Mouse (Mus musculus): Measurements from ENCODE around the gene Fitm2. TPM values are rescaled to one million over a fixed set of nuclear protein-coding genes. Genes with fewer than 3 reads are reported as not detected.
A peak's percentile ranks its signal among the peaks of the same experiment; 100 is the strongest.

The Fitm2 gene
- polyA plus RNA-seq, 1 experiment from 2014 or later, result 9.6 TPM

DNA sequence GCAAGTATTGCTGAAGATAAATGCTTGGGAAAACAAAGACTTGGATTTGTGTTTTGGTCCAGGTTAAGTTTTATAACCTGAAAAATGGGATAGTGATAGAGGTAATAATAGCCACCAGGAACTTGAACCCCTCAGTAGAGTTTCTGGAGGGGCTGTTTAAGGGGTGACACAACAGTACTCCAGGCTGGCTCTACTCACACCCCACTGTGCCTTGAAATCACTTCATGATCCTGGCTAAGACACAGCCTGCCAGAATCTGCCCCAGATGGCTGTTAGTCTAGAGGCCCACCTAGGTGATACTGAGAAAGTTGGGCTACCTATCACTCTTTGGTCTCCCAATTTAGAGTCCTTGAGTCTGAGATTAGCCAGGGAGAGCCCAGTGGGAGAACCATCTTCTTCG is 32.9 kb downstream of the Fitm2 start:
- Histone ChIP-seq H3K27me3 (ENCODE audit: control insufficient read depth, insufficient read depth, low read length) (no peaks in the 10 kb centered on the region), H3K27ac (ENCODE audit: low read depth, low read length) (no peak overlapping the region), H3K36me3 (ENCODE audit: control insufficient read depth, insufficient read depth, low read length) (no peaks in the 10 kb centered on the region), H3K4me3 (ENCODE audit: low read depth, low read length) (peak overlapping the region; percentile 55), H3K9ac (ENCODE audit: low read length) (no peak overlapping the region; the same call in 1 of the 2 replicates), H3K4me1 (ENCODE audit: control insufficient read depth, insufficient read depth, low read length) (peaks cover 4% of the 10 kb centered on the region; the same call in 1 of the 2 replicates), H3K4me2 (peak overlapping the region; percentile 81), H3K9me3 (ENCODE audit: control insufficient read depth, low read length) (no peaks in the 10 kb centered on the region)
- no peak for ATAC-seq (ENCODE audit: low FRiP score)
- DNase-seq (ENCODE audit: low spot score, missing footprints), result no peak
- WGBS, result 93% methylated on average over 1 of the region's 1 CpGs

DNA sequence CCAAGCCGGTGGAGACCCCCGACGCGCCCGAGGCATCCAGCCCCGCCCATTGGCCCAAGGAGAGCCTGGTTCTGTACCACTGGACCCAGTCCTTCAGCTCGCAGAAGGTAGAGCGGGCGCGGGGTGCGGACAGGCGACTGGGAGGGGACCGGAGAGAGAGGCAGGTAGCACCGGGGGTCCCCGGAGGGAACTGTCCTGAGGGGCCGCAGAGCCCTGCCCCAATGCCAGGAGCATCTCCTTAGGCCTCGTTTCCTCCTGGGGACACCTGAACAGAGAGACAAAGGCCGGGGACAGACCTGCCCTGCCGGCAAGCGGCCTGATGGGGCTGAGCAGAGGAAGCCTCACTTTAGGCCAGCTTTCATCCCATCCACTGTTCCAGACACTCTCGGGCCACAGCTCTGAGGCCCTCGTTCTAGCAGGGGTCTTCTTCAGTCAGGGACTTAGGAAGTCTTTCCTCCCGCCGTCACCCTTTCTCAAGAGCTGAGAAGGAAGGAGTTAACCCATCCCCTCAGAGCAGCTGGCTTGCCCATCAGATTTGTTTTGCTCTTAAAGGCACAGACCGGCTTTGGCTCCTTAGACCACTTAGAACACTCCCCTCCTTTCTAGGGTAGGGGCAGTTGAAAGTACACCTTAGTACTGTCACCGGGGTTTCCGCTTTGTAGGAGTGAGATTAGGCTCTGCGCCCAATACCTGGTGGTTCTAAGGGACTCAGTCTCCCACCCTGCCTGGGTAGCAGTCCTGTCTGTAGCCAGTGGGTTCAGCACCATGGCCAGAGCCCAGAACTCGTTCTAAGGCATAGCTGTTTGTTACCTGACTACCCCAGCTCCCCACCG is 33.6 kb downstream of the Fitm2 start:
- DNase-seq (ENCODE audit: low spot score, missing footprints) (peak; percentile 93), ATAC-seq (ENCODE audit: low FRiP score) (peak; percentile 67)
- WGBS, result 2% methylated on average over 28 of the region's 30 CpGs
- Histone ChIP-seq H3K4me1 (ENCODE audit: control insufficient read depth, insufficient read depth, low read length) (peaks cover 4% of the 10 kb centered on the region; the same call in 1 of the 2 replicates), H3K4me3 (ENCODE audit: low read depth, low read length) (peak overlapping the region; percentile 55), H3K4me2 (peak overlapping the region; percentile 81), H3K27me3 (ENCODE audit: control insufficient read depth, insufficient read depth, low read length) (no peaks in the 10 kb centered on the region), H3K27ac (ENCODE audit: low read depth, low read length) (peak overlapping the region; percentile 51; the same call in 1 of the 2 replicates), H3K36me3 (ENCODE audit: control insufficient read depth, insufficient read depth, low read length) (no peaks in the 10 kb centered on the region), H3K9me3 (ENCODE audit: control insufficient read depth, low read length) (no peaks in the 10 kb centered on the region), H3K9ac (ENCODE audit: low read length) (peak overlapping the region; percentile 83)

DNA sequence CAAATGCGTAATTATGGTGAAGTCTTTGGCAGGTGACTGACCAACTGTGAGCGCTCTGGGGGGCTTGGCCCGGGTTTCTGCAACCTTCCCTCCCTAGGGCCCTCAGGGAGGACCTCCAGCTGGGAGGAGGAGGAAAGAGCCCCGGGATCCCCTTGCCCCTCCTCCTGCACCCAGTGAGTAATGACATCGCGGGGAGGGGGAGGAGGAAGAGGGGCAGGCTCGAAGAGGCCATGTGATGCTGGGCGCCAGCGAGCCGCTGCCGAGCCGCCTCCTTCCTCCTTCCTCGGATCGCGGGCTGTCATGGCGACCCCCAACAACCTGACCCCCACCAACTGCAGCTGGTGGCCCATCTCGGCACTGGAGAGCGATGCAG is 34.2 kb downstream of the Fitm2 start, which contains the start of gene Gdap1l1:
Gdap1l1 (plus strand) TSS at position 231 of the 373 bp plus-strand sequence.
- WGBS, result 0% methylated on average over 16 of the region's 18 CpGs
- ATAC-seq (ENCODE audit: low FRiP score) (peak; percentile 86), DNase-seq (ENCODE audit: low spot score, missing footprints) (peak; percentile 92)
- Histone ChIP-seq H3K36me3 (ENCODE audit: control insufficient read depth, insufficient read depth, low read length) (no peaks in the 10 kb centered on the region), H3K9ac (ENCODE audit: low read length) (peak within 1 kb of the TSS; percentile 83), H3K4me3 (ENCODE audit: low read depth, low read length) (peak within 1 kb of the TSS; percentile 55), H3K9me3 (ENCODE audit: control insufficient read depth, low read length) (no peaks in the 10 kb centered on the region), H3K27me3 (ENCODE audit: control insufficient read depth, insufficient read depth, low read length) (no peaks in the 10 kb centered on the region), H3K4me1 (ENCODE audit: control insufficient read depth, insufficient read depth, low read length) (peaks cover 4% of the 10 kb centered on the region; the same call in 1 of the 2 replicates), H3K4me2 (peak within 1 kb of the TSS; percentile 81), H3K27ac (ENCODE audit: low read depth, low read length) (peak within 1 kb of the TSS; percentile 51; the same call in 1 of the 2 replicates)

DNA sequence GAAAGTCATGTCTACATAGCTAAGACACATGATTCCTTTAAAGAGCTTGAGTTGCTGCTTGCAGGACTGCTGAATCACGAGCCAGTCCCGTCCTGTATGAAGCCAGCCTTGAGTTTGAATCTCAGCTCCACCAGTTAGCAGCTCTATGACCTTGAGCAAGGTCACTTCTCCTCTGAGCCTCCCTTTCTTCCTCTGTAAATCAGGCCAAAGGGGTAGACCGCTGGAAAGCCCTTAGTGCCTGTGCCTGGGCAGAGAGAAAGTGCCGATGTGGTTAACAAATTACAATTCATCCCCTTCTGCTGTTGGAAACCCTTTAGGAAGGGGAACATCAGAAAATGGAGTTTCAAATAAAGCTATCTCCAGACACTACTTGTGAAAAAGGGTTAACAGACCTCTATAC is 34.6 kb downstream of the Fitm2 start:
- no peaks in the 10 kb centered on the region for H3K36me3 ChIP-seq (ENCODE audit: control insufficient read depth, insufficient read depth, low read length)
- no peak for DNase-seq (ENCODE audit: low spot score, missing footprints)
- ATAC-seq (ENCODE audit: low FRiP score), result no peak; the same call in 1 of the 2 replicates
- no peaks in the 10 kb centered on the region for H3K9me3 ChIP-seq (ENCODE audit: control insufficient read depth, low read length)
- 43% methylated on average over 4 of the region's 4 CpGs for WGBS
- H3K4me2 ChIP-seq, result peak overlapping the region; percentile 81
- no peaks in the 10 kb centered on the region for H3K27me3 ChIP-seq (ENCODE audit: control insufficient read depth, insufficient read depth, low read length)
- H3K9ac ChIP-seq (ENCODE audit: low read length), result peak overlapping the region; percentile 83
- H3K4me1 ChIP-seq (ENCODE audit: control insufficient read depth, insufficient read depth, low read length), result peaks cover 4% of the 10 kb centered on the region; the same call in 1 of the 2 replicates
- H3K27ac ChIP-seq (ENCODE audit: low read depth, low read length), result no peak overlapping the region
- H3K4me3 ChIP-seq (ENCODE audit: low read depth, low read length), result peak overlapping the region; percentile 55

DNA sequence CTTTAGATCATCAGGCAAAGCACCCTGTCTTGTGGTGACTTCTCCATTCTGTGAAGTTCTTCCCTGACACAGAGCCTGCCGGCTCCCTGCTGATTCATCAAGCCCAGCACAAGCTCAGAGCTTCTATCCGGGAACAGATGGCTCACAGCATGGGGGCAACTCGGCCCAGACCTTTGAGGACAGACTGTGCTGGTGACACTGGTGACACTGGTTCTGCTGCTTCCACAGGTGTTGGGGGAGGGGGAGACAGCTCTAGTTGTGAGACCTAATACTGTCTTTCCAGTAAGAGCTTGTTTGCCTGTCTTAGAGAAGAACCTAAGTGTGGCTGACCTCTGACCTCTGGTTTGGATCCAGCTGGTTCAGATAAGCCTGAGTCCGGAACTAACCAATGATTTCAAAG is 38.5 kb downstream of the Fitm2 start:
- H3K4me1 ChIP-seq (ENCODE audit: control insufficient read depth, insufficient read depth, low read length), result peaks cover 3% of the 10 kb centered on the region; the same call in 1 of the 2 replicates
- no peak overlapping the region for H3K9ac ChIP-seq (ENCODE audit: low read length)
- H3K27me3 ChIP-seq (ENCODE audit: control insufficient read depth, insufficient read depth, low read length), result no peaks in the 10 kb centered on the region
- no peaks in the 10 kb centered on the region for H3K9me3 ChIP-seq (ENCODE audit: control insufficient read depth, low read length)
- no peak overlapping the region for H3K27ac ChIP-seq (ENCODE audit: low read depth, low read length)
- H3K4me3 ChIP-seq (ENCODE audit: low read depth, low read length), result no peak overlapping the region
- WGBS, result 35% methylated on average over 4 of the region's 4 CpGs
- no peak for ATAC-seq (ENCODE audit: low FRiP score)
- no peak for DNase-seq (ENCODE audit: low spot score, missing footprints)
- H3K4me2 ChIP-seq, result no peak overlapping the region
- no peaks in the 10 kb centered on the region for H3K36me3 ChIP-seq (ENCODE audit: control insufficient read depth, insufficient read depth, low read length)

DNA sequence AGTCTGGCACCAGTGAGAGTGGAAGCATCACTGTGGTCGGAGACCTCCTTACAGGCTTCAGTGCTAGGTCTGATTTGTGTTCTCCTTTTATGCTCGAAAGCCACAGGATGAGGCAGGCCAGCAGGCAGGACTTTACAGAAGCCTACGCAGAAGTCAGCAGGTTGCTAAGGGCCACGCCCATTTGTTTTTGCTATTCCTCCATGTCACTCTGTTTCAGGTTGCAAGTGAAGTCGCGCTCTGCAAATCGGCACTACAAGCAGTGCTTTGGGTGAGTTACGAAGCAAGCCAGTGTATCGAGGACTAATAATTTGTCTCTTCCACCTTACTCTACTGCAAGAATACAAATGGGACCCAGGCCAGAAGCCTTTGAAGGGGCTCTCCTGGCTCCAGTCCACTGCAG is 41.1 kb downstream of the Fitm2 start:
- Histone ChIP-seq H3K27ac (ENCODE audit: low read depth, low read length) (no peak overlapping the region), H3K36me3 (ENCODE audit: control insufficient read depth, insufficient read depth, low read length) (no peaks in the 10 kb centered on the region), H3K4me1 (ENCODE audit: control insufficient read depth, insufficient read depth, low read length) (no peaks in the 10 kb centered on the region), H3K4me2 (no peak overlapping the region), H3K27me3 (ENCODE audit: control insufficient read depth, insufficient read depth, low read length) (no peaks in the 10 kb centered on the region), H3K9ac (ENCODE audit: low read length) (no peak overlapping the region), H3K9me3 (ENCODE audit: control insufficient read depth, low read length) (no peaks in the 10 kb centered on the region), H3K4me3 (ENCODE audit: low read depth, low read length) (no peak overlapping the region)
- DNase-seq (ENCODE audit: low spot score, missing footprints) (no peak), ATAC-seq (ENCODE audit: low FRiP score) (no peak)
- WGBS, result 88% methylated on average over 9 of the region's 9 CpGs

DNA sequence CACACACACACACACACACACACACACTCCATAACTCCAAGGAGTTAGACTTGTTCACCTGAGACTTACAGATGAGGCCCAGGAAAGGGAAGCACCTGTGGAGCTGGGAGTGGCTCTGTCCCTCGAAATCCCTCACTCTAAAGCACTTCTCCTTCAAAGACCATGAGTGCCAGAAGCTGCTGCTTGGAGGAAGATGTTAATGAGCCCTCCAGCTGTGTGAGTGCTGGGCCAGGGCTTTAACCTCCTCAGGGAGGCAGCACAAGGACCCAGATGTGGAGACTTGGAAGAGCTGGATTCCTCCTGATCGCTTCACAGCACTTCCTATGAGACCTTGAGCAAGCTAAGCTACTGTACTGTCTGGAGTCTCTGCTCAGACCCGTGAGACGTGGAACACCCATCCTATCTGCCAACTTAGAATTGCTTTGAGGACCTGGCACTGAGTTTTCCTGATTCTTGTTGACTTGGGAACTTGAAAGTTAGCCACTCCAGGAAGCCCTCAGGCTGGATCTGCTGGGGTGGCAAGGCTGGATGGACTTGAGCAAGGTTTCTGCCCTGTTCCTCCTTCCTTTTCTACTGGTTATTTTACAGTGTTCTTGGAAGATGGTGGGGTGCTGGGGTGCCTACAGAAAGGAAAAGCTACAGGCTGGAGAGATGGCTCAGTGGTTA is 44.0 kb downstream of the Fitm2 start:
- 50% methylated on average over 4 of the region's 4 CpGs for WGBS
- no peak for ATAC-seq (ENCODE audit: low FRiP score)
- DNase-seq (ENCODE audit: low spot score, missing footprints), result no peak

DNA sequence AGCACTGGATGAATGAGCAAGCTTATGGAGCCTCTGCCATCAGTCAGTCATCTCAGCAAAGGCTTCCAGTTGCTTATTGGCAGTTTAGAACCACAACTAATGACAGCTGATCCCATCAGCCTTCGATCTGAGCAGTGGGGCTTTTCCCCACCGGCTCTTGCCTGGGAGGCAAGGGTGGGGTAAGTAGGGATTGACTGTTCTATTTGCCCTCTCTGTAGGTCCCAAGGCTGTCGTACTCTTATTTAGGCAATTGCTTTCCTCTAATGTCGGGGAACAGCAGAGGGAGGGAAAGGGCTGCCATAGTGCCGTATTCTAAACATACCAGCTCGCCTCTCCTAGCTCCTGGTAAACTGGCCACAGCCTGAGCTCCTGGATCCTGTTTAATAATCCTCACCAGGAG is 47.8 kb downstream of the Fitm2 start, which contains the start of gene Oser1:
Oser1 (minus strand) TSS at position 101 of the 400 bp plus-strand sequence.
- ATAC-seq (ENCODE audit: low FRiP score) (no peak), DNase-seq (ENCODE audit: low spot score, missing footprints) (no peak)
- no peak within 1 kb of the TSS for H3K4me3 ChIP-seq (ENCODE audit: low read depth, low read length)
- H3K9me3 ChIP-seq (ENCODE audit: control insufficient read depth, low read length), result no peaks in the 10 kb centered on the region
- H3K9ac ChIP-seq (ENCODE audit: low read length), result no peak within 1 kb of the TSS
- 86% methylated on average over 6 of the region's 6 CpGs for WGBS
- H3K4me1 ChIP-seq (ENCODE audit: control insufficient read depth, insufficient read depth, low read length), result peaks cover 5% of the 10 kb centered on the region
- H3K36me3 ChIP-seq (ENCODE audit: control insufficient read depth, insufficient read depth, low read length), result no peaks in the 10 kb centered on the region
- no peak within 1 kb of the TSS for H3K27ac ChIP-seq (ENCODE audit: low read depth, low read length)
- no peaks in the 10 kb centered on the region for H3K27me3 ChIP-seq (ENCODE audit: control insufficient read depth, insufficient read depth, low read length)
- H3K4me2 ChIP-seq, result no peak within 1 kb of the TSS

More for the DNA sequence above, 44.0 kb downstream of the Fitm2 start:
- H3K27ac ChIP-seq (ENCODE audit: low read depth, low read length), result no peak overlapping the region
- H3K36me3 ChIP-seq (ENCODE audit: control insufficient read depth, insufficient read depth, low read length), result no peaks in the 10 kb centered on the region
- no peak overlapping the region for H3K4me2 ChIP-seq
- no peaks in the 10 kb centered on the region for H3K9me3 ChIP-seq (ENCODE audit: control insufficient read depth, low read length)
- H3K27me3 ChIP-seq (ENCODE audit: control insufficient read depth, insufficient read depth, low read length), result no peaks in the 10 kb centered on the region
- no peak overlapping the region for H3K9ac ChIP-seq (ENCODE audit: low read length)
- H3K4me1 ChIP-seq (ENCODE audit: control insufficient read depth, insufficient read depth, low read length), result no peaks in the 10 kb centered on the region
- H3K4me3 ChIP-seq (ENCODE audit: low read depth, low read length), result no peak overlapping the region
